Mouse (Mus musculus): ENCODE measurements around the gene Gm11032.
"Not testable (repeated sequence)": the region's sequence is repeated elsewhere in the genome, so short reads cannot be mapped to it uniquely, and the experiment has no call there.

The Gm11032 gene

GRCm38 (mm10) chr11:4627636-4628035 is 7.8 kb downstream of the Gm11032 start:
- DNase-seq: no peak

DNA sequence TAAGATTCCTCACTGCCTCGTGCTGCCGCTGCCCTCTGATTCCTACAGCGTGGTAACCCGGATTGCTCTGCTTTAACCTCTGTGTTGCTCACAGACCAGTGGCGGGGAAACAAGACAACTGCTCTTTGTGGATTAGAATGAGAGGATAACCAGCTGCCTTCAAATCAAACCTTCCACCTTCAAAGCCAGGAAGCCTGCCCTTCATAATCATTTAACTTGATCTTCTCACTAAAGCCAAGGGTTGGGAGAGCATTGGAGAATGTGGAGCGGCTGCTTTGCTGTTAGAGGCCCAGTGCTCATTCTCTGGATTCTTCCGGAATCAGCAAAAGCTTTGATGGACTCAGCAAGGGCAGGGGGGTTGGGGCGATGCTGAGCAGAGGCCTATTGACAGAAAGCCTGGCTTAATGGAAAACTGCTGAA is 10.0 kb downstream of the Gm11032 start:
- no peak for DNase-seq

DNA sequence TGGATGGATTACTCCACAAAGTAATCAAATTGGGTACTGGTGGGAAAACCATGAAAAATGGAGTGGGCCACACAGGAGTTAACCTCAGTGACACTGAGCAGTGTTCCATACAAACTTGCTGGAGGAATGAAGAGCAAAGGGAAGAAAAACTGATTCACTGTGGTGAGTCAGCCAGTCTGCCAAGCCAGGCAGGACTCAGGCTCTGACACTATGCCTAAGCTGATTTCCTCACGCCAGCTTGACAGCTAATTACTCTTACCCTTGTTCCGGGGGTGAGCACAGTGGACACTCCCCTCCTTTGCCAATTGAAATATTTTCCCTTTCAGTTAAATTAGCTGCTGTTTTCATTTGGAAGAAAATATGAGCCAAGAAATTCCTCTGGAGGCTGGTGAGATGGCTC is 13.6 kb downstream of the Gm11032 start:
- no peak for DNase-seq

- no peak for DNase-seq
Measured at GRCm38 (mm10) chr11:4634395-4634794, 14.5 kb downstream of the Gm11032 start.

DNA sequence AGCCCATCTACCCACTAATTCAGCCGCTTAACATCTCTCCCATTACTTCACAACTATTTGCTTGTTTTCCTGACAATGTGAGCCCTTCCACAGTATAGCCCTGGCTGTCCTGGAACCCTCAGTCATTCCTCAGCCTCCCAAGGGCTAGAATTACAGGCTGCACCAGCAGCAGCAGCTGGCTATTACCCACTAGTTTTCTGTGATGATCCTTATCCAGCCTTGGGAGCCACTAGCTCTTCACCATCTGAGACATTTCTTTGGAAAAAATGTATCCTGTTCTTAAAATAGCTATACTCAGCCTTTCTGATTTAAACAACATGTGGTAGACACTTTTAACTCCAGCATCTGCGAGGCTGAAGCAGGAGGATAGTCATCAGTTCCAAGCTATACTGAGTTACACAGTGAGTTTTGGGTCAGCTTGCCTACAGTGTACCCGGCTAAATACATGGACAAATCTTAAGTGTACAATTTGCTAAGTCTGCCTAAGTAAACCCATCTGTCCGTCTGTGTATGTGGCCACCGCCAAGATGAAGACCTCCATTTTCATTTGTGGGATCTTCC is 17.0 kb downstream of the Gm11032 start:
- DNase-seq: no peak

DNA sequence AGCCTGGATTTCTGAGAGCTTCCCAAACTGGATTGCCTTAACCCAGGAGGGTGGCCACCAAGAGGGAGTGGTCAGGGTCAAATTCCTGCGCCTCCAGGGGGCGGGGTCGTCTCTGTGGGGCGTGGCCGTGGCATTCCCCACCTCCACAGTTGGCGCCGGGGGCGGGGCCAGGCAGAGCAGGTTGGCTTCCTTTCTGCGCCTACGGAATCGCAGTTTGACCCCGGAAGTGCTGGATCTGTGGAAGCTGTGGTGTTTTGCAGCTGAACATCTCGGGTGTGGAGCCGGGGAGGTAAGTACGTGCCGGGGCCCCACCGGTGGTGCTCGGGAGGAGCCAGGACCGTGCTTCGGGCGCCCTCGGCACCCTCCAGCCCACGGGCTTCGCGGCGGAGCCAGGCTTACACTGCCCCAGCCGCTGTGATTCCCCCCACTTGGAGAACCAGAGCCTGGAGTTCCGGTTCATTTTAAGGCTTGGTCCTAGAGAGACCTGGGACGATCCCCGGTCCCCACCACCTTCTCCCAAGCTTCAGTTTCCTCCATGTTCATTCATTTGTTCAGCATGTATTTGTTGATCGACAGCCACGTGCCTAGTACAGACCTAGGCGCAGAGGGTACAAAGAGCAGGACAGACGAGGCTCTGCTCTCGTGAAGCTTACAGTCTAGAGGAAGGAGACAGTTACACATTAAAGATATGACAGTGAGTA is 17.8 kb downstream of the Gm11032 start, which contains the start of gene Ascc2:
Gene Ascc2 (plus strand): TSS at position 214 of the 701 bp plus-strand sequence.
- DNase-seq: peak; percentile 81

GRCm38 (mm10) chr11:4638261-4638660 is 18.4 kb downstream of the Gm11032 start:
- DNase-seq: no peak

DNA sequence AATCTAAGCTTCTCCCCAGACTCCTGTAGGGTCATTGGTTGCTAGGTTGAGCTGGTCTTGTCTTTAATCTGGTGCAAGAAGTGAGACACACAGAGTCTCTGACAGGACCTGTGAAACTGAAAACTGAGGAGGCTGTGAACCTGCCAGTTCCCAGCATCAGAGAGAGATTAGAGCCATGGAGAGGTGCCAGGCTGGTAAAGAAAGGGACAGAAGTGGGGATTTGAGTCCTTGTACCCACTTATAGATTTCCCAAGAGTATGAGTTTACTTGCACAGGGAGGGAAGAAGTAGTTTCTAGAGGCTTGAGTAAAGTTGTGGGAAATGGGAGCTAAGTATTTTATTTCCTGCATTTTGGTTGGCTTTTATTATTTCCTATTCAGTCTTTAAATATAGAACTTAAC is 21.3 kb downstream of the Gm11032 start:
- no peak for DNase-seq

GRCm38 (mm10) chr11:4643722-4644121 is 23.9 kb downstream of the Gm11032 start:
- DNase-seq: no peak

- not testable (repeated sequence) for DNase-seq
Measured at GRCm38 (mm10) chr11:4645180-4645579, 25.3 kb downstream of the Gm11032 start.

DNA sequence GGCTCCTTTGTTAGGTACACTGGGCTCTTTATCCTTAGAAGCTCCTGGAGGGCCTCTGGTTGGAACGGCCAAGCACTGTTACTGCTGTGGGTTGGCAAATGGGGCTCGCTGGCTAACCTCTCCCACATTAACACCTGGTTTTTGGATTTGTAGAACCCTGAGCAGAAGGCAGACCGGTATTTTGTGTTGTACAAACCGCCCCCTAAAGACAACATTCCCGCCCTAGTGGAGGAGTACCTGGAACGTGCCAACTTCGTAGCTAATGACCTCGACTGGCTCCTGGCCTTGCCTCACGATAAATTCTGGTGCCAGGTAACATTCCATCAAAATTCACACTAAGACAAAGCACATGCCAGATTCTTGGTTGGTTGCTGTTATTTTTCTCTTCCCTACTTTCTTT is 26.5 kb downstream of the Gm11032 start:
- DNase-seq: no peak

- no peak for DNase-seq
Measured at GRCm38 (mm10) chr11:4659818-4660217, 40.0 kb downstream of the Gm11032 start.

DNA sequence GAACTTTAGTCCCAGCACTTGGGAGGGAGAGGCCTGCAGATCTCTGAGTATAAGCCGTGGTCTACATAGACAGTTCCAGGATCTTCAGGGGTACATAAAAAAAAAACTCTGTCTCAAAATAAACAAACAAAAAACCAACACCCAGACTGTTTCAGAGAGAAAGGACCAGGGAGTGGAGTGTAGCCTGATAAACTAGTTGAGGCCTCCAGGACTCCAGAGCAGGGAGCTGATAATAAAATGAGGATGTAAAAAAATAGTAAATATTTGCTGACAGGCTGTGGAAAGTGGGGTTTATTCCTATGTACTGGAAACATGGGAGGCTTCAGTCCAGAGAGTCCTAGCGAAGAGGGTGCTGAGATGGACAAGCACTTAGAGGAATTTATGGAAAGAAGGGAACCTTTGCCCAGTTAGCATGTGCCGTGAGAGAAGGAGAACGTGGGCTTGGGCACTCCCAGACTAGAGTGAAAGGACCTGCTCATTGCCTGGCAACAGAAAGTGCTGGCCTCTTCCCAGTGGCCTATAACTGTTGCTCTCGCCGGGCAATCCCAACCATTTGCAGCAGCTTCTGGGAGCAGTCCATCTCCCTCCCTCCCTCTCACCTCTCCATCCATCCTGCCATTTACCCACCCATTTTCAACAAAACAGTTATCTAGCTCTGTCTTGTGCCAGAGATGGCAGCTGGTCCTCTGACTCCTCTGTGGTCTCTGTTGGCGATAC is 40.6 kb downstream of the Gm11032 start:
- no peak for DNase-seq

- DNase-seq: no peak
Measured at GRCm38 (mm10) chr11:4661324-4661723, 41.5 kb downstream of the Gm11032 start.

- DNase-seq: peak; percentile 76
Measured at GRCm38 (mm10) chr11:4661871-4662495, 42.1 kb downstream of the Gm11032 start.

DNA sequence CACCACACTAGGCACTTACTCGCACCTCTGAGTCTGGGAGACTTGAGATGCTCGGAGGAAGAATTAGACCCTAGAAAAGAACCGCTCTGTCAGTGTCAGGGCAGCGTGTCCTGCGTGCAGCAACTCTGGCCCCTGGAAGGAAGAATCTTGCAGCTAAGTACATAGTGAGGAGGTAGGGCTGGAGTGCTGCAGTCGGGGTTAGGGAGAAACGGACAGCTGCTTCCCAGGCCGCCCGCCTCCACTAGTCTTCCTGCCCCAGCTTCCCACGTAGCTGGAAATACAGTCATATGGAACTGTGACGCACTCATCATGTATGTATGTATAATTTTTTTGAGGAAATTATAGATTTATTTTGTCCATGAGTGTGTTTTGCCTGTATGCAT is 42.6 kb downstream of the Gm11032 start:
- no peak for DNase-seq

All from cerebellum, adult 9-10 months (tissue).